Mouse (Mus musculus): ENCODE measurements around the gene St6galnac3.

- TF ChIP-seq CTCF (IDR thresholded peaks at IDR 0.05; ENCODE audit: extremely low read depth, insufficient read depth, low read length) (no peak), POLR2A (IDR thresholded peaks at IDR 0.05; ENCODE audit: extremely low read depth, insufficient read depth, low read length) (no peak)
These were observed 324.7 kb downstream of the St6galnac3 start for GRCm38 (mm10) chr3:153400259-153400658.
